Mouse (Mus musculus) megakaryocyte, embryonic 14.5 days (primary cell): ENCODE measurements at regions not wholly inside any gene's neighbourhood (a gene's known extent, or its start where the extent isn't known, plus 50 kb on each side); places are given as distances from the start of the nearest gene placed in this dataset.

ENCODE experiments used
- FLI1 ChIP-seq: IDR thresholded peaks from 2 replicates; pipeline ENCODE4 v1.6.1; 2012; ENCODE audit warnings: low read length, inconsistent platforms, mixed read lengths
- GATA1 ChIP-seq: IDR thresholded peaks from 3 replicates; pipeline ENCODE4 v1.6.1; 2012; ENCODE audit warnings: mixed read lengths, low read length, inconsistent platforms, borderline replicate concordance

DNA sequence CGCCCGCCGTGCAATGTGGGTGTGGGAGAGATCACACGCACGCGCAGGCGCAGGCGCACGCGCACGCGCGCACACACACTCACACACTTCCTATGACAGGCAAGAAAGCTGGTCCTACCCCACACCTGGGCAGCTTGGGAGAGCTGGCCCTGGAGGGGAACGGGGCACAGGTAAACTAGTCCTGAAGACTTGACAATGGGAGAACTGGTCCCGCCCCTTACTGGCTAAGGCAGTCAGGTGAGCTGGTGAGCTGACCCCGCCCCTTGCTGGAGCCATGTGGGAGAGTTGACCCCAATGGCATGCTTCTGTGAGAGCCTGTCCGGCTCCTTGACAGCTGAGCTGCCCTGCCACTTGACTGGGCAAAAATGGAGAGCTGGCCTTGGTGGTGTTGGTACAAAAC is 159.5 kb upstream of the Arg1 start:
- no peak for TF ChIP-seq GATA1
- no peak for TF ChIP-seq FLI1
